Mouse (Mus musculus): ENCODE results near the gene Slc6a9.

Gene Slc6a9

DNA sequence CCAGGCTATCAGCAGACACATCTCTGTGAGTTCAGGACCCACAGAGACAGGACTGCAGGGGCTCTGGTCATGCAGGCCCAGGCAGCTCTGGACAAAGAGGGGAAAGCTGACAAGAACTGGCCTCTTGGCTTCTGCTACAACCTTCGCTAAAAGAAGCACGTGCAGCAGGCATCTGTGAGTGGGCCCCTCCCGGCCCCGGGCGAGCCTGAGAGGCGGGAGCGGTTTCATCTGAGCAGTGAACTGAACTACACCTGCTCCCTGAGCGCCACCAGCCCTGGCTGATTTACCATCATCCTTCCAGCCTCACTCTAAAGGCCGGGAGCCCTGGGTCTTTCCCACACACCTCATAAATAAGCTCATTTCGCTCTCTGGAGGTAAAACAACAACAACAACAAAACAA, 44.0 kb downstream of the Slc6a9 start:
- no peak for DNase-seq (ENCODE audit: low read depth)

DNA sequence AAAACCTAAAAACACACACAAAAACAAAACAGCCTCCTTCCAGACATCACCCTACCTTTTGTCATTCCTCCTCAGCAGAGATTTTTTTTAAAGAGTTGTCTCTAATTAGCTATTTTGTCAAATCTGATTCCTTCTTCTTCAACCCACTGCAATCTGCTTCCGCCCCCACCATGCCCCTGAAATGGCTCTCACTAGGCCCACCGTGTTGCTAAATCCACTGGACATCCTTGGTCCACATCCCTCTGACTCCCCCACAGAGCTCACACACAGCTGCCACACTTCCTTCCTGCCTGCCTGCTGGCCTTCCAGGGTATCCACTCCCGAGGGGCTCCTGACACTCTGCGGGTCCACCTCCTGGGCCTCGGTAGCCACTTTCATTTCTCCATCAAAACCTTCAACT, 44.4 kb downstream of the Slc6a9 start:
- no peak for DNase-seq (ENCODE audit: low read depth)

DNA sequence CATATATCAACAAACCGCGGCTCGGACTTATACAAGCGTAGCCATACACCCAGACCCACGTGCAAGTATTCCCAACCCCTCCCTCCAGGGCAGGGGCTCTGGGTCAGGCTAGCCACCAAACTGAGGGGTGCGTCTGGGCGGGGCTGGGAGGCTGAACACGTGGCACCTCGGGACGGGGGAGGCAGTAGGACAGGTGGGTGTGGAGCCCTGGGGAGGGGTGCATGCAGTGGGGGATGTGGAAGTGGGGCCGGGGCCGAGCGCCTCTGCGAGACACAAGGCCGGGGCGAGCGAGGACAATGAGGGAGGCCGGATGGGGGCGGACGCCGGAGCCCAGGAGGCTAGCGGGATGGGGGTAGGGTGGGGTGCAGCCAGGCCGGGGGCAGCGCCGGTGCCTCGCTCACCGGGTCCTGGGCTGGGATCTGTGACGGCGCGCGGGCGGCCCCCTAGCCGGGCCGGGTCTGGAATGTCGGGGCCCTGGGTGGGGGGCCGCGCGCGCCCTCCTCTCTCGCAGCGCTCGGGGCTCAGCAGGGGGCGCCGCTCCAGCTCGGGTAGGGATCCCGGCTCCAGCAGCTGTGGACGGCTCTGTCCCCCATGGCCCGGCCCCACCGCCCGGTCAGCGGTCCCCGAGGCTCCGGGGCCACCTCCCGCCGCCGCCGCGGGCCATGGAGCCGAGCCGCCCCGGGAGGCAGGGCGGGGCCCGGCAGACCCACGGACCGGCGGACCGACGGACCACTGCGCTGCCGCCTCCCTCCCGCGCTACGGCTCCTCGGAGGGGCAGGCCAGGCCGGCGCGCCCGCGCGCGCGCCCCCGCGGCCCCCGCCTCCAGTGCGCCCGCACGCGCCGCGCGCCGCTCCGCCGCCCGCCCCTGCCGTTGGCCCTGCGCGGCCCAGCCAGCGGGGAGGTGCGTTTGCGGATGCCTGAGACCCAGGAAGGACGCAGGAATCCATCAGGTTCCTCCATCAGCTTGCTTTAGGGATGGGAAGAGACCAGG, 48.7 kb downstream of the Slc6a9 start, which contains the start of gene B4galt2:
Gene B4galt2 (minus strand): TSS at position 787 of the 991 bp plus-strand sequence.
- DNase-seq (ENCODE audit: low read depth) = no peak

DNA sequence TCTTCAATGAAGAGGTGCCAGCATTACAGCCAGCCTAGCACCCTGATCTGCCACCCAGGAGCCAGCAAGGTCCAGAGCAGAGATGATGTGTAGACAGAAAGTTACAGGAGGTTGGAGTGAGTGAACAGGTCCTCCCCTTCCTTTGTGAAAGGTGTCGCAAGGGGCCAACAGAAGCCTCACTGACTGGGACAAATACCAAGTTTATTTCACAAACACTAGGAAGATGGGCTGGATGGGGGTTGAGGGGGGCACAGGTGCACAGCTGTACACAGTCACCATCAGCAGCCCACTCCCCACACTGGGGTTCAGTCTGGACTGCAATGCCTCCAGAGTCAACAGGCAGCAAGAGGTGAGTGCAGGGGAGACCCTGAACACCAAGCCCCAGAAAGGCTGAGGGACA, 49.8 kb downstream of the Slc6a9 start:
- DNase-seq (ENCODE audit: low read depth) = no peak

DNA sequence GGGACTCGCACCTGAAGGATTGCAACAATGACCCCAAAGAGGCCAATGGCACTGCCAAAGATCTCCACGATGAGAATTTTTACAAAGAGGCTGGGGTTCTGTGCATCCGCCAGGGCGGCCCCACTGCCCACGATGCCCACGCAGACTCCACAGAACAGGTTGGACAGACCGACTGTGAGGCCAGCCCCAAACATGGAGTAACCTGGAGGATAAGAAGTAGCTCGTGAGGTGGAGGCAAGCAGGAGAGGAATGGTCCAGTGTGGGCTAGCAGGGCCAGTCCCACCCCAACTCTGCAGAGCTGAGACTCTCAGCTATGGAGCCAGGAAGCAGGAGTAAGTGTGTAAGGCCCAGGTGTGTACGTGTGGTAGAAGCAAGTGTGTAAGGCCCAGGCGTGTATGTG, 50.8 kb downstream of the Slc6a9 start:
- DNase-seq (ENCODE audit: low read depth) = no peak

DNA sequence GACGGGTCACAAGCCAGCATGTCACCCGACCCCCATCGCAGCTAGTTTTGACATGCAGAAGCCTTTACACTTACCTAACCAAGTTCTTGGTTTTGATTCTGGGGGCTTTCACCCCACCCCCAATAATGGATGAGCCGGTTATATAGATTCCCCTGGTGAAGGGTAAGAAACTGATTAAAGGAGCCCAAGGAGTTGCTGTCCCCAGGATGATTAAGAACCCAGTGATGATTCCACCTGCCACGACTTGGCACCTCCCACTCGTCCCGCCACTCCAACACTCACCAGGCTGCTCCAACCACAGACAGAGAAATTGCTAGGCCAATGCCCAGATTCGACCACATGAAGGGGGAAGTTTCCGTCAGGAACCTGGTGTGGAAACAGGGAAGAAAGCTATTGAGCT, 51.7 kb downstream of the Slc6a9 start:
- DNase-seq (ENCODE audit: low read depth) = no peak

DNA sequence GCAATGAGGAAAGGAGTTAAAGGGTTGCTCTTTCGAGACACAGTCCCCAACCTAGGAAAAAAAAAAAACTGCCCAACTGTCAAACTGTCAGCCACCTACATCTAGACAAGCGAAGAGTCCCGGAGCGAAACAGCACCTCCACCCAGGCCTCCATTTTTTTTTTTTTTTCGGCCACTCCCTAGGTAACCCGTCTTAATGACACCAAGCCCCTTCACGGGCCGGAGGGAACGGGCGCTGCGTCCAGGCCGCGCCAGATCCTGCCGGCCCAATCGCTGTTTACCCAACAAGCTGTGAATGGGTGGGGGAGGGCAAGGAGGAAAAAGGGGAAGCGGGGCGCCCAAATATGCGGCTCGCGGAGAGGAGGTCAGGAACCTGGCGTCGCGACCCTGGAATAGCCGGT, 52.3 kb downstream of the Slc6a9 start:
- DNase-seq (ENCODE audit: low read depth) = peak; percentile 62

DNA sequence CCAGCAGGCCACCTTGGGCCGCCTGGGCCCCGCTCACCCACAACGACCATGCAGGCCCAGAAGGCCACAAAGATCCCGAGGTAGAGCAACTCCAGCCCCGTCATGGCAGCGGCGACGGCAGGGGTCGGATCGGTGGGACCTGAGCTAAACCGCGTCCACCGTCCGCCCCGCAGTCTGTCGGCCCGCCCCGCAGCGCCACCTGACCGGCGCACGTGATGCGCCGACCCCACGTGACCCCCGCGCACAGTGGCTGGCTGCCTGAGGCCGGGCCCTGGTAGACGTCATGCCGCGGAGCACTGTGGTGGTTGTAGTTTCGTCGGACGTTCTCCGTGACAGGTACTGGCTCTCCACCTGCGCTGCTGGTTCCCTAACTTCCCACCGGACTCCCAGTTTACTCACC, 52.8 kb downstream of the Slc6a9 start, which contains the start of gene Atp6v0b:
Gene Atp6v0b (minus strand): TSS at position 201 of the 400 bp plus-strand sequence.
- peak; percentile 85 for DNase-seq (ENCODE audit: low read depth)

DNA sequence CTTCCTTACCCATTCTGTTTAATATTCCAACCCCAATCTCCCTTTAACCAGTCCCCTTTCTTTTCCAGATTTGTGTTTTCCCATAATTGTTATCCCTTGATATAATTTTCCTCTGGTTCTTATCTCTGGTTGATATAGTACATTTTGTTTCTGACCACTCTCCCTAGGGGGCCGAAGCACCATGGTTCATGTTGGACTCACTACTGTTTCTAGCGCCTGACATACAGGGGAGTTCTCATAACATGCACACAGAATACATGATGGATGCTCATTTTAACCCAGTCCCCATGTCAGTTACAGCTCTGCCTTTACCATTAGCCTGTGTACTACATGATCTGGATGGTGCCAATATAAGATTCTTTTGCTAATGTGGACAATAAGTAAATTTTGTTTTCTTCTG, 53.6 kb downstream of the Slc6a9 start:
- DNase-seq (ENCODE audit: low read depth) = no peak

DNA sequence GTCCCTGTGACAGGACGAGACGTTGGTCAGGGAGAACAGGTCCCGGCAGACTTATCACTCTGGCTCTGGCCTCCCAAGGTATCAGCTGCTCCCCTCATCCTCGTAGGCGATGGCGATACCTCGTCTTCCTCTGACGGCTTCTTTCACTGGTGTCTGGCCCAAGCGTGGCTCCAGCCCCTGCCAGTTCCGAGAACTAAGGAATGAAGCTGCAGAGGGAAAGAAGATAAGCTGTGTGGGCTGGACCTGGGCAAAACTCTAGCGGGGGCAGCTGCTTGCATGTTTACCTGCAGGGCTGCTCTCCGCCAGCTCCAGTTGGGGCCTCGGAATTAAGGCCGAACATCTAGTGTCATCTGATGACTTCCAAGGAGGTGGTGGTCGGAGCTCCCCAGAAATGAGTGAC, 55.2 kb downstream of the Slc6a9 start:
- DNase-seq (ENCODE audit: low read depth) = no peak

DNA sequence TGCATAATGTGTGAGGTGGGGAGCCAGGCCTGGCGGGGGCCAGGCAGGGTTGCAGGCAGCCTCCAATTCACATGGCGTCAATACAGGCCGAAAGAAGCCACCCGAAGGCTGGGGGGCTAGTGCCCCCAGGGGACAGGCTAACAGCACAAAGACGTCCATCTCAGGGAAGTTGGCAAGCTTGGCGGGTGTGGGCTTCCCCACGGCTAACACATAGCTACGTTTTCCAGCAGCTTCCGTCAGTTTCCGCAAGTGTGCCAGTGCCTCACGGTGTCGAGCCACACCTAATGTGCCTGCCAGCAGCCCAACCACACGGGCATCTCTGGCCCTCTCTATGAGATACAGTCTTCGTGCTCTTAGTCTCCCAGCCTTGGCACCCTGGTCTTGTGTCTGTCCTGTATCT, 55.7 kb downstream of the Slc6a9 start:
- DNase-seq (ENCODE audit: low read depth) = no peak

DNA sequence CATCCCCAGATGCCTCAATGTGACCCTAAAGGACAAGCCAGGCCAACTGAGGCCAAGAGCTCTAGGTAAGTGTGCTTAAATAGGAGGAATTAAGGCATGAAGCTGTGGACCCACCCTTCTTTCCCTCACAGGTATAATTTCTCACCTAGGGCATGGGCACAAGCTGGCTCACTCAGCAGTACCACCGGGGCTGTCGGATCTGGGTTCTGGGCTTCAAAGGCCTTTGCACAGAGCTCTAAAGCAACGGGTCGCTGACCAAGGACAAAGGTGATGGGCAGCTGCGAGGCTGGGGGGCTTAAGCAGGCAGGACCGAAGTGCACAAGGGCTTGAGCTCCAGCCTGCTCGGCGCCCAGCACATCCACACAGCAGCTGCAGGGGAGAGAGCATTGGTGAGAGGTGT, 56.4 kb downstream of the Slc6a9 start:
- no peak for DNase-seq (ENCODE audit: low read depth)

DNA sequence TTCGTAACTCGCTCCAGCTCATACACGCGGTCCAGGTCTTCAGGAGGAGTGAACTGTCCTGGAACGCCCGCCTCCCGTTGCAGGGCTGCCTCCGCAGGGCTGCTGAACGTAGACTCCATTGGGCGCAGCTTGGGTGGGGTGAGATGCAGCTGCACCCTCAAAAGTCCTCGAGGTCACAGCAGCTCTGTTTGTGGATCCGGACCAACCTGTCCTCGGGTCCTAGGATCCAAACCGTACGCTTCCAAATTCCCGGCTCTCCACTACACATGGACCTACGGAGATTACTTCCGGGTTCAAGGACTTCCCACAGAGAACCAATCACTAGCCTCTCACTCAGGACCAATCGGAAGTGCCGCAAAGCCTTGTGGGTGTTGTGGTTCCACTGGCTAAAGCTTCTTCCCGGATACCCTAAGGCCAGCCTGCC, 57.4 kb downstream of the Slc6a9 start, which contains the start of gene Dph2:
Gene Dph2 (minus strand): TSS at position 295 of the 424 bp plus-strand sequence.
- DNase-seq (ENCODE audit: low read depth) = peak; percentile 94

DNA sequence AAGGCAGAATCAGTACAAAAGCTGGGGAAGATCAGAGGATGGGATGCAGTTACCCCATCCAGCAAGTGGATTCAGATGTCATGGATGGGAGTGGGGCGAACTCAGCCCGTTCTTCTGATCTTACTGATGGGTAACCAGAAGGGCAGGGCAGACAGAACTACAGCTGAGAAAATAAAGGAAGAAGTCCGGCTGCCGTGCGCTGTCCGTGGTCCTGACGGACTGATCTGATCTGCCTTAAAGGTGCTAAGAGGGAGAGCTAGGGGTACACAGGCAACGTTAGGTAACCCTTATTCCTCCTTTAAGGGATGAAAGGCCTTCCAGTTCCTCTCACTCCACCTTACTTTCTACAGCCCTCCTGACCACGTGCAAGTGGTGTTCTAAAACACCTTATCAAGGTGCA, 59.1 kb downstream of the Slc6a9 start:
- peak; percentile 64 for DNase-seq (ENCODE audit: low read depth)

DNA sequence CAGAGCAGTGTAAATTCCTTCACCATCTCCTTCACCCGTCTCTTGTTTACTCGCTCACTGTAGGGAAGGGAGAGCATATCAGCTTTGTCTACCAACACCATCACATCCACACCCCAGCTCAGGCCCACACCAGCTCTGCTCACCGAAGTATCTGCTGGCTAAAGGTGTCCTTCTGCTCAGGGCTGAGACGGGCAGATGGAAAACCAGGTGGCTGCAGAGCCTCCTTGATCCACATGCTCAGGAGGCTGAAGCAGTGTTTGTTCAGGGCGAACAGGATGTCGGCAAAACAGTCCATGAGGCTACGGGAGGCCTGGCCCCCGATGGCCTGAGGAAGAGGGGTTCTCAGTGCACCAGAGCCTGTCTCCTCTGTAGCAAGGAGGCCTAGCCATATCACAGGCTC, 60.3 kb downstream of the Slc6a9 start:
- DNase-seq (ENCODE audit: low read depth) = no peak

DNA sequence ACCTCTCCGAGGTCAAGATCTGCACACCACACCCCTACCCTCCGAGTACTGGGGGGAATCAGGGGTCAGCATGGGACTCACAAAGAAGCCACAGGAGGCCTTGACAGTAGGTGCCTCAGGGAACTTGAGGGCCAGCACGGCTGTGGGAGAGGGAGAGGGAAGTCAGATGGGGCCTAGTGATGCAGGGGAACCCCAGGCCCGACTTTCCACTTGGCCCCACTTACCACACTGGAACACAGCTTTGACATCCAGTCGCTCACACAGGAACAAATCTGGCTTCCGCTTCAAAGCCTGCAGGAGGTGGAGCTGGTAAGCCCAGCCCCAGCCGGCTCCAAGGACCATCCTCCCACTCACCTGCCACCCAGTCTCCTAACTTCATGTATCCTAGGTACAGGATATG, 61.0 kb downstream of the Slc6a9 start:
- no peak for DNase-seq (ENCODE audit: low read depth)

DNA sequence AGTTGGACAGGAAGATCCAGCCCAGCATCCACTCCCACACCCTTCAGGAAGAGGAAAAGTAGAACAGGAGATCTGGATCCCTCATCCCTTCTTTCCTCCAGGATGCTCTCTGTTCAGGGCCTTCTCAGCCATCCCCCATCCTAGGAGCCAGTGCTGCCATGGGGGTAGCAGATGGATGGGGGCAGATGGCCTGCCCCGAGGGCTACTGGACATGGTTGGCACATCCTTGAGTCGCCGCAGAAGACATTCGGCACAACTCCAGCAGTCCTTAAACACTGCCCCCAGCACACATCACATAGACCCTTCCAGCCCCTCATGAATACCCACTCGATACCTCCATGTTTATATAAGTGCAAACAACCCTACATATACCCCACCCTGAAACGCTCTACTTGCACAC, 61.7 kb downstream of the Slc6a9 start:
- no peak for DNase-seq (ENCODE audit: low read depth)

DNA sequence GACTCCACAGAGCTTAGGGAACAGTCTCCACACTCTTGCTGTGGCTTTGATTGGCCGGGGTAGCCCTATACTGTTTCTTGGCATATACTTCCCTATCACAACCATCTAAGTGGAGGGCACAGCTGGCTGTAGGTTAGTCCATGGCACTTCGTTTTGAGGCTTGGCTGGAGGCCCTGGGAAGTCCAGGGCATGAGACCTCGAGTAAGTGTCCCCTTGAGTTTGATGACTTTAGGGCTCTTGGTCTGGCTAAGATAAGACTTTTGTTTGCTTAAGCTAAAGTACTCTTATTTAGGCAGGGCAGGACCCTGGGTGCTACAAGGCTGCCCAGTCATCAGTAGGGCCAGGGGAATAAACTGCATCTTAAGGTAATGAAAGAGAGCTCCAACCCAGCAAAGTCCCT, 63.8 kb downstream of the Slc6a9 start:
- DNase-seq (ENCODE audit: low read depth) = no peak

DNA sequence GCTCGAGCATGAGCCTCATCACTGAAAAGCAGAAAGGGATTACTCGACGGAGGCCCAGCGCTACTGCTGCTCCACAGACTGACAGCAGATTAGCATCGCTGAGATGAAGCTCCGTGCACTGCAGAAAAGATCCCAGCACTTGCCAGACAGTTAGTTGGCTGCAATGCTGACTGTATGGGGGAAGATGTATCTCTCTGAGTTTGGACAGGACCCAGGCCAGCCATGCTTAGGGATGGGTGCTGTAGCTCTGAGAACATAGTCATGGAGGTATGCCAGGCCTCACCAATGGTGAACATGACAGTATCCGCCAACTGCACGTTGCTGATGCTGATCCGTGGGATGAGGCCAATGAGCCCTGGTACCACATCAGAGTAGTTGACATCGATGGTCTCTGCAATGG, 69.8 kb downstream of the Slc6a9 start:
- DNase-seq (ENCODE audit: low read depth) = no peak

DNA sequence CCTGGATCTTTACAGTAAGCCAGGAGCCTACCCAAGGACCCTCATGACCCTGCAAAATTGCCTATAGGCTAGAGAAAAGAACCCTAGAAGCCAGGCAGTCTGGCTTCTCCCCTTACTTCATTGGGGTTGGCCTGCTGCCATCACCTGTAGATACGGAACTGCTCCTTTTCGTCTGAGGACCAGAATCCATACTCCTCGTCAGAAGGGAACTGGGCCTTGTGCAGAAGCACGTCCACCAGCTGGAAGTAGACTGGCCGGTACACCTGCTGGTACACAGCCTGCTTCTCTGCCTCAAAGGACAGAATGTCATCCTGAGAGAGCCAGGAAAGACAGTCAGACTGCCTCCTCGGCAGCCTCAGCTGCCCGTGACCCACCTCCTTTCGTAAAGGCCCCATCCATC, 70.5 kb downstream of the Slc6a9 start:
- no peak for DNase-seq (ENCODE audit: low read depth)

DNA sequence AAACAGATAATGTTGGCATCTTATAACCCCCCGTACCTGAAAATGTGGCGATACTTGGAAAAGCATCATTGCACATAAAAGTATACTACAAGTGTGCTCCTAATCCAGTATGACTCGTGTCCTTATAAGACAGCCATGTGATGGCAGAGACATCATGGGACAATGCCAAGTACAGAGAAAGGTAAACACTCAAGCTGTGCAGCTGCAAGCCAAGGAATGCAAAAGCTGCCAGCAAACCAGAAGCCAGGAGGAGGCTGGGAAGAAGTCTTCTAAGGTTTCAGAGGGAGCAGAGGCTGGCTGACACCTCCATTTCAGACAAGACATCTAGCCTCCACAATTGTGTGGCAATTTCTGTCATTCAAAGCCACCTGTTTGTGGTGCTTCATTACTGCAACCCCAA, 71.9 kb downstream of the Slc6a9 start:
- DNase-seq (ENCODE audit: low read depth) = no peak

DNA sequence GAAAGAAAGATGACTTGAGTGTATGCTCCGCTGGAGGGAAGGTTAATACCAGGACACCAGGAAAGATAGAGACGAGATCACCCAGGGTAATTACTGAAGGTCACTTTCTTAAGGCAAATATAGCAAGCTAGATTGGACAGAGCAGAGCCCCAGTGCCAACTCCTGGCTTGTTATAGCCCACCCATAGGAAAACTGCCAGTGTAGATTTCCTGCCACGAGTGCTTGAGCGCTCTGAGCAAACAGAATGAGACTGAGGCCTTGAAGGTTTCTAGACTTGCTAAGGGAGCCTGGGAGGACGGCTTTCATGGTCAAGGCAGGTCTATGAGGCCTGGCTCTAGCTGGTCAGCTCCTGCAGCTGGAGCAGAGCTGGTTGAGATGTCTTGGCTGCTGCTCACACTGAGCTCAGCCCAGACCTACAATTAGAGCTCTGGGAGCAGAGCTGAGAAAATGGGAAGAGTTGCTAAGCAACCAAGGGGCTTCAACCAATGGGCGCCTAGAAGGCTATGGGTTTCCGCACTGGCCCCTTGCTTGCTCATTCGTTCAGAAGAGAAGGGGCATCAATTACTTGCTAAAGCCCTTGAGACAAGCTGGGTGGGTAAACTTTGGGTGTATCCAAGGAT, 74.6 kb downstream of the Slc6a9 start:
- no peak for DNase-seq (ENCODE audit: low read depth)

DNA sequence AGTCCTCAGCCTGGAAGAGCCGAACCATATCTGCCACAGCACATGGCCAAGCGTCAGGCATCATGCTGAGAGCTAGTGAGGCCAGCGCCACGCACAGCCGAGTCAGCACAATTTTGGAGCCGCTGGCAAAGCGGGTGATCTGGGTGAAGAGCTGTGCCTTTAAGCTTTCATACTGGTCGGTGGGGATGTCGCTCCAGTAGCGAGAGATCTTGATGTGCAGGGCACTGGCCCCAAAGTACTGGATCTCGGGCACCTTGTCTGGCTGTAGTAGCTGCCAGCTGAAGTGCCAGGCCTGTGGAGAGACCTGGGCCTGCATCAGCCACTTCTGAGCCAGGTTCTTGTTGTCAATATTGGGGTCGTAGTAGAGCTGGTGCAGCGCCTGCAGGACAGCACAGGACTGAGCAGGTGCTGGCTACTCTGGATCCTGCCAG, 77.8 kb downstream of the Slc6a9 start:
- DNase-seq (ENCODE audit: low read depth) = no peak

Data from 416B (cell line).